Mouse (Mus musculus): ENCODE measurements at regions not wholly inside any gene's neighbourhood (a gene's known extent, or its start where the extent isn't known, plus 50 kb on each side); places are given as distances from the start of the nearest gene placed in this dataset.

DNA sequence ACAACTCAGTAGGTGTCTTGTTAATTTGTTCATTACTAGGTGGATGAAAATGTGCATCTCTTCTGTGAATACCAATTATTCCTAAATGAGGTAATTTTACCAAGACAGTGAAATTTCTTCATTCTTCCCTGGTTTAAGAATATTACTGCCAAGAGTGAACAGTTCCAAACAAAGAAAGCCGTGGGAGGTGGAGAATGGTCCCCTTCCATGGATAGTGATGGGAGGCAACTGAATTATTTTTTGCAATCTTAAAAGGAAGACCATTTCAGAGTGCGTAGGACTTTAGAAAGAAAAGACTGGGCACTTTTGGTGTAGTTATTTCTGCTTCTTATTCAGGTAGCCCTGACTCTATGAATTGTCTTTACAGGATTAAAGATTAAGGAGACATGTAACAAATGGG, 2494.3 kb upstream of the Gm7489 start:
- TF ChIP-seq GATA1 (IDR thresholded peaks at IDR 0.05; ENCODE audit: borderline replicate concordance, low read length), result no peak
- no peak for TF ChIP-seq FLI1 (IDR thresholded peaks at IDR 0.05; ENCODE audit: low read length)

Measured in megakaryocyte, embryonic 14.5 days (primary cell).